Mouse (Mus musculus): ENCODE measurements around the gene Wfdc18.

DNA sequence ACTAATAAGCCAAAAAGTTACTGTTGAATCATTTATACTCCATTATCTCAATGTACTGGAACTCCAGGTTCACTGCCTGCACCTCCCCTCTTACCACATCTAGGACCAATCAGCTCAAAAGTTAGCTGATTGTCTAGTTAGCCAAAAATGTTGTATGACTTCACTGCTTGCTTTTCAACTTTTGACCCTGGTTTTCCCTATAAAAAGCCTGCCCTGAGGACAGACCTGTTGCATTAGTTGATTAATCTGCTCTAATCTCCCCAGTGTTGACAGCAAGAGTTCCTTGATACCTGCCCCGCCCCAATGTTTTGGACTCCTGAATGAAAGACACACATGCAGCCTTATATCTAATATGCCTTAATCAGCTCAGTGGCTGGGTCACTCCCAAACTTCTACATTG lies 22.3 kb downstream of the Wfdc18 start:
- no peak for TF ChIP-seq CTCF (conservative IDR thresholded peaks at IDR 0.05; ENCODE audit: low read length)
- TF ChIP-seq POU5F1 (IDR thresholded peaks at IDR 0.05; ENCODE audit: borderline replicate concordance, low read length) = no peak
